Mouse (Mus musculus) forebrain, embryonic 16.5 days (tissue): Measurements from ENCODE around the gene Fbxo36. TPM values are rescaled to one million over a fixed set of nuclear protein-coding genes. Genes with fewer than 3 reads are reported as not detected.

ENCODE experiments used
- ATAC-seq: fragments of 200-750 bp; cut with Nextera tagmentation; 2 replicates; pipeline ENCODE4 v1.8.0; 2017; ENCODE audit warnings: mild to moderate bottlenecking, moderate library complexity
- H3K27ac ChIP-seq: fragments of 300-500 bp; sonication (generic); 2 replicates; pipeline ENCODE4 v1.5.1; 2014; ENCODE audit warnings: low read length, control low read depth
- H3K27me3 ChIP-seq: fragments of 300-500 bp; sonication (generic); replicated peaks from 2 replicates; pipeline ENCODE4 v1.6.1; 2014; ENCODE audit warnings: low read length; ENCODE audit not compliant: control insufficient read depth, insufficient read depth
- H3K36me3 ChIP-seq: fragments of 300-500 bp; sonication (generic); 2 replicates; pipeline ENCODE4 v1.6.1; 2014; ENCODE audit not compliant: control insufficient read depth, insufficient read depth
- H3K4me1 ChIP-seq: fragments of 300-500 bp; sonication (generic); replicated peaks from 2 replicates; pipeline ENCODE4 v1.6.1; 2014; ENCODE audit warnings: low read length; ENCODE audit not compliant: control insufficient read depth, insufficient read depth
- H3K4me2 ChIP-seq: fragments of 300-500 bp; sonication (generic); 2 replicates; pipeline ENCODE4 v1.6.1; 2014; ENCODE audit warnings: mild to moderate bottlenecking, low read length, control low read depth
- H3K4me3 ChIP-seq: fragments of 300-500 bp; sonication (generic); replicated peaks from 2 replicates; pipeline ENCODE4 v1.5.1; 2014; ENCODE audit warnings: mild to moderate bottlenecking, low read length, control low read depth
- H3K9ac ChIP-seq: fragments of 300-500 bp; sonication (generic); replicated peaks from 2 replicates; pipeline ENCODE4 v1.6.1; 2014; ENCODE audit warnings: low read depth, low read length, control low read depth
- H3K9me3 ChIP-seq: fragments of 300-500 bp; sonication (generic); 2 replicates; pipeline ENCODE4 v1.6.1; 2016; ENCODE audit warnings: low read length; ENCODE audit not compliant: control insufficient read depth
- WGBS: fragments of 180-500 bp; shearing (Covaris S2); extraction: QIAGEN DNeasy Blood & Tissue Kit; methylation state at CpG from one replicate; pipeline ENCODE4 v1.1.7; 2014; 5-methylcytosine and 5-hydroxymethylcytosine counted together
- polyA plus RNA-seq: library from polyadenylated mRNA; unstranded; fragments of >200 nt; fragmentation: Nextera tagmentation; extraction: Ambion mirVana; gene quantifications from 2 replicates; pipeline ENCODE4 v1.2.1, GENCODE M21; 2015

The Fbxo36 gene
- polyA plus RNA-seq, 1 experiment from 2014 or later = 3.9 TPM

GRCm38 (mm10) chr1:84943549-84943948 lies 103.9 kb downstream of the Fbxo36 start:
- Histone ChIP-seq H3K9me3 (no peaks in the 10 kb centered on the region), H3K4me3 (no peak overlapping the region), H3K9ac (no peak overlapping the region), H3K4me2 (no peak overlapping the region), H3K27ac (no peak overlapping the region), H3K4me1 (no peaks in the 10 kb centered on the region), H3K36me3 (no peaks in the 10 kb centered on the region), H3K27me3 (no peaks in the 10 kb centered on the region)
- WGBS = 97% methylated on average over 4 of the region's 4 CpGs
- no peak for ATAC-seq

GRCm38 (mm10) chr1:84945950-84946349 lies 106.3 kb downstream of the Fbxo36 start:
- Histone ChIP-seq H3K36me3 (no peaks in the 10 kb centered on the region), H3K27me3 (no peaks in the 10 kb centered on the region), H3K4me1 (no peaks in the 10 kb centered on the region), H3K27ac (no peak overlapping the region), H3K4me2 (no peak overlapping the region), H3K4me3 (no peak overlapping the region), H3K9ac (no peak overlapping the region), H3K9me3 (no peaks in the 10 kb centered on the region)
- WGBS = 83% methylated on average over 3 of the region's 3 CpGs
- ATAC-seq = no peak

GRCm38 (mm10) chr1:84947390-84947789 lies 107.7 kb downstream of the Fbxo36 start:
- H3K27ac ChIP-seq = no peak overlapping the region
- no peak overlapping the region for H3K4me2 ChIP-seq
- no peak overlapping the region for H3K9ac ChIP-seq
- no peaks in the 10 kb centered on the region for H3K36me3 ChIP-seq
- H3K4me3 ChIP-seq = no peak overlapping the region
- H3K9me3 ChIP-seq = no peaks in the 10 kb centered on the region
- H3K4me1 ChIP-seq = no peaks in the 10 kb centered on the region
- 62% methylated on average over 2 of the region's 2 CpGs for WGBS
- no peak for ATAC-seq
- no peaks in the 10 kb centered on the region for H3K27me3 ChIP-seq

Other genes with a start within 250 kb of the Fbxo36 start
- gene Dner, start 143.6 kb upstream of the Fbxo36 start, polyA plus RNA-seq = 175 and 200 TPM in 2 replicates
- 55.7 and 64.1 TPM in 2 replicates for gene Trip12, start 675 bp downstream of the Fbxo36 start, polyA plus RNA-seq
- gene Slc16a14, start 95.3 kb downstream of the Fbxo36 start, polyA plus RNA-seq = 8.1 and 10.7 TPM in 2 replicates